Mouse (Mus musculus): ENCODE measurements around the gene Pds5b.

DNA sequence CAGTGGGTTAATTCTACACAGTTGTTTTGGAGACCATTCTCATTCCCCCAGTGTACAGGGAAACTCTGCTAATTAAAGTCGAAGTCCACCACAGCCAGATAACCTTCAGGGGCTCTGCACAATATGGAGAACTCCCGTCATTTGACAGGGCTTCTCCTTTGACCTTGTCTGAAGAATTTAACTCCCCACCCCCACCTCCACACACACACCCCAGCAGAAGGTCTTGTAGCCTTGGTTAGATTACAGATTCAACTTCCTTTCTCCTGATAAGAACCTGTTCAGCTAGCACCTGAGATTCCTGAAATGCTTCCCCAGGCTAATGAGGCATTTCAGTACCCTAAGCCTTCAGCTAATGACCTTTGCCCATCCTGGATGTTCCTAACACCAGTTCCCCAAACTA is 177.3 kb downstream of the Pds5b start:
- no peak for TF ChIP-seq GATA1 (IDR thresholded peaks at IDR 0.05; ENCODE audit: low read length)
- no peak for TF ChIP-seq TAL1 (IDR thresholded peaks at IDR 0.05; ENCODE audit: low read length)

All from erythroblast, embryonic 14.5 days (primary cell).